Mouse (Mus musculus) E14TG2a.4 (cell line): ENCODE measurements around the gene Dgkg.

Experiments
- H3K27me3 ChIP-seq: 2 replicates; pipeline ENCODE4 v1.6.1; 2014; ENCODE audit warnings: low read length, control low read depth; ENCODE audit not compliant: insufficient read depth
- H3K36me3 ChIP-seq: 2 replicates; pipeline ENCODE4 v1.6.1; 2014; ENCODE audit warnings: low read length, control low read depth; ENCODE audit not compliant: insufficient read depth
- H3K4me1 ChIP-seq: replicated peaks from 2 replicates; pipeline ENCODE4 v1.6.1; 2014; ENCODE audit warnings: low read depth, low read length, control low read depth
- H3K4me3 ChIP-seq: replicated peaks from 2 replicates; pipeline ENCODE4 v1.5.1; 2014; ENCODE audit warnings: mild to moderate bottlenecking, low read length
- H3K9me3 ChIP-seq: 2 replicates; pipeline ENCODE4 v1.6.1; 2014; ENCODE audit warnings: low read length, control low read depth
- CTCF ChIP-seq: conservative IDR thresholded peaks from 2 replicates; pipeline ENCODE4 v1.5.1; 2014; ENCODE audit warnings: low read length
- NANOG ChIP-seq: IDR thresholded peaks from 2 replicates; pipeline ENCODE4 v1.6.1; 2014; ENCODE audit warnings: borderline replicate concordance, low read length, mixed read lengths
- POU5F1 ChIP-seq: IDR thresholded peaks from 2 replicates; pipeline ENCODE4 v1.6.1; 2014; ENCODE audit warnings: low read length, borderline replicate concordance

The Dgkg gene

DNA sequence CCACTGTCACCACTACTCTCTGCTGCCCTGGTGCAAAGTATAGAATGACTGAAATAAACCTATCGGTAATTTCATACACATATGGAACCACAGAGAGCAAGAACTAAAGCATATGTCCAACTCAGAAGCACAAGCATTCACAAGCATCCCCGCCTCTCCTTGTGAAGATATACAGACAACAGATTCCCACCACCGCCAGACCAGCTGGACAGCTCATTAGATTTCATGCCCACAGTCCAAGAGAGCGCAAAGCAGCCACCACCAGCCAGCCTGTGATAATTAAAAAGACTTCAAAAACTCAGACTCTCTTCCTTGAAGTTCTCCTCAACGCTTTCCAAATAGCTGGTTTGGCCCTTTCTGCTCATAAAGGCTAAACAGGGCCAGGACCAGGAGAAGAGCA is 234.8 kb downstream of the Dgkg start:
- H3K36me3 ChIP-seq, result peaks cover 95% of the 10 kb centered on the region
- peaks cover 98% of the 10 kb centered on the region for H3K4me1 ChIP-seq
- no peak overlapping the region for H3K4me3 ChIP-seq
- TF ChIP-seq POU5F1, result no peak
- TF ChIP-seq CTCF, result no peak
- TF ChIP-seq NANOG, result no peak
- H3K9me3 ChIP-seq, result no peaks in the 10 kb centered on the region
- H3K27me3 ChIP-seq, result no peaks in the 10 kb centered on the region
